Mouse (Mus musculus) CH12.LX (cell line): ENCODE measurements around the gene Ldb2. TPM values are rescaled to one million over a fixed set of nuclear protein-coding genes. Genes with fewer than 3 reads are reported as not detected.

ENCODE experiments used
- DNase-seq: peaks from one replicate; pipeline ENCODE4 v3.0.0-alpha.2; 2013; ENCODE audit errors: extremely low read depth
- H3K27ac ChIP-seq: 2 replicates; pipeline ENCODE4 v1.5.1; 2012; ENCODE audit warnings: low read depth, mild to moderate bottlenecking, control low read depth, moderate library complexity; ENCODE audit not compliant: insufficient read depth
- H3K27me3 ChIP-seq: replicated peaks from 2 replicates; pipeline ENCODE3; 2012; ENCODE audit warnings: inconsistent platforms
- H3K36me3 ChIP-seq, 2 experiments: replicated peaks in 1 of 2; 2 replicates each; pipeline versions ENCODE3 to v1.6.1; 2012; ENCODE audit warnings: inconsistent platforms in 1 of 2, low read length in 1 of 2, mild to moderate bottlenecking in 1 of 2, mixed read lengths in 1 of 2, moderate library complexity in 1 of 2; ENCODE audit not compliant: control insufficient read depth in 1 of 2, insufficient read depth in 1 of 2
- H3K4me1 ChIP-seq, 2 experiments: 2 replicates each; pipeline ENCODE4 v1.6.1; 2012; ENCODE audit warnings: inconsistent platforms in 1 of 2, moderate library complexity in 1 of 2; ENCODE audit not compliant: insufficient read depth in 2 of 2, control insufficient read depth in 1 of 2
- H3K4me2 ChIP-seq: 2 replicates; pipeline ENCODE4 v1.6.1; 2012; ENCODE audit warnings: low read depth, mild to moderate bottlenecking, control low read depth; ENCODE audit not compliant: poor library complexity, insufficient read depth, severe bottlenecking
- H3K4me3 ChIP-seq, 3 experiments: fragments of 150-350 bp in 1 of 3; sonication (generic) in 1 of 3; replicated peaks in 1 of 3; 2 replicates each; pipeline versions ENCODE3 to v1.5.1; 2011 to 2012; ENCODE audit warnings: low read depth in 2 of 3, low read length in 2 of 3, mild to moderate bottlenecking in 2 of 3, moderate library complexity in 2 of 3, control low read depth in 1 of 3, improper control_type of control experiment in 1 of 3, inconsistent platforms in 1 of 3, mixed read lengths in 1 of 3; ENCODE audit not compliant: poor library complexity in 1 of 3
- H3K79me2 ChIP-seq: replicated peaks from 2 replicates; pipeline ENCODE4 v1.6.1; 2012; ENCODE audit warnings: mild to moderate bottlenecking, moderate library complexity; ENCODE audit not compliant: control insufficient read depth, poor library complexity, insufficient read depth, severe bottlenecking; ENCODE audit errors: extremely low read depth
- H3K9ac ChIP-seq: 2 replicates; pipeline ENCODE4 v1.6.1; 2012; ENCODE audit warnings: low read depth, mild to moderate bottlenecking, control low read depth, moderate library complexity; ENCODE audit not compliant: insufficient read depth
- H3K9me3 ChIP-seq: replicated peaks from 2 replicates; pipeline ENCODE3; 2012; ENCODE audit warnings: low read length, inconsistent platforms, mixed read lengths
- CHD1 ChIP-seq: IDR thresholded peaks from 2 replicates; pipeline ENCODE4 v1.6.1; 2012; ENCODE audit warnings: low read depth, low read length, improper control_type of control experiment, inconsistent platforms
- CHD2 ChIP-seq: IDR thresholded peaks from 2 replicates; pipeline ENCODE4 v1.6.1; 2011; ENCODE audit warnings: low read length, improper control_type of control experiment
- CTCF ChIP-seq, 2 experiments: IDR thresholded peaks in 1 of 2; conservative IDR thresholded peaks in 1 of 2; 2 replicates each; pipeline ENCODE4 v1.5.1; 2011 to 2012; ENCODE audit warnings: low read depth in 2 of 2, low read length in 2 of 2, improper control_type of control experiment in 1 of 2, inconsistent platforms in 1 of 2, mild to moderate bottlenecking in 1 of 2, moderate library complexity in 1 of 2
- E2F4 ChIP-seq: IDR thresholded peaks from 2 replicates; pipeline ENCODE4 v1.6.1; 2011; ENCODE audit warnings: low read depth, low read length, improper control_type of control experiment; ENCODE audit not compliant: insufficient replicate concordance
- EP300 ChIP-seq: IDR thresholded peaks from 2 replicates; pipeline ENCODE4 v1.6.1; 2011; ENCODE audit warnings: low read length, improper control_type of control experiment
- HCFC1 ChIP-seq: IDR thresholded peaks from 2 replicates; pipeline ENCODE4 v1.6.1; 2012; ENCODE audit warnings: low read depth, mild to moderate bottlenecking, inconsistent platforms, low read length, improper control_type of control experiment
- IRF4 ChIP-seq: IDR thresholded peaks from 2 replicates; pipeline ENCODE4 v1.6.1; 2014; ENCODE audit warnings: low read depth, mild to moderate bottlenecking, inconsistent platforms, low read length, improper control_type of control experiment
- JUN ChIP-seq: IDR thresholded peaks from 2 replicates; pipeline ENCODE4 v1.6.1; 2011; ENCODE audit warnings: low read depth, mild to moderate bottlenecking, low read length, improper control_type of control experiment, moderate library complexity; ENCODE audit not compliant: insufficient read depth
- JUND ChIP-seq: conservative IDR thresholded peaks from 2 replicates; pipeline ENCODE4 v1.6.1; 2011; ENCODE audit warnings: low read depth, low read length, improper control_type of control experiment
- KAT2A ChIP-seq: IDR thresholded peaks from 2 replicates; pipeline ENCODE4 v1.6.1; 2012; ENCODE audit warnings: low read length, improper control_type of control experiment, inconsistent platforms; ENCODE audit not compliant: insufficient replicate concordance
- MEF2A ChIP-seq: IDR thresholded peaks from 2 replicates; pipeline ENCODE4 v1.6.1; 2014; ENCODE audit warnings: low read depth, mild to moderate bottlenecking, inconsistent platforms, low read length, improper control_type of control experiment, borderline replicate concordance
- MXI1 ChIP-seq: IDR thresholded peaks from 2 replicates; pipeline ENCODE4 v1.6.1; 2011; ENCODE audit warnings: mild to moderate bottlenecking, low read depth, low read length, improper control_type of control experiment
- PAX5 ChIP-seq: IDR thresholded peaks from 2 replicates; pipeline ENCODE4 v1.6.1; 2012; ENCODE audit warnings: low read length, inconsistent platforms, mixed read lengths
- POLR2AphosphoS2 ChIP-seq: IDR thresholded peaks from 2 replicates; pipeline ENCODE4 v1.6.1; 2011; ENCODE audit warnings: low read depth, low read length, improper control_type of control experiment
- SIN3A ChIP-seq: IDR thresholded peaks from 2 replicates; pipeline ENCODE4 v1.6.1; 2012; ENCODE audit warnings: low read length, improper control_type of control experiment, inconsistent platforms
- SMC3 ChIP-seq: IDR thresholded peaks from 2 replicates; pipeline ENCODE4 v1.6.1; 2011; ENCODE audit warnings: low read depth, low read length, improper control_type of control experiment
- TBP ChIP-seq: conservative IDR thresholded peaks from 2 replicates; pipeline ENCODE4 v1.6.1; 2011; ENCODE audit warnings: low read depth, low read length, improper control_type of control experiment
- TCF12 ChIP-seq: IDR thresholded peaks from 2 replicates; pipeline ENCODE4 v1.6.1; 2014; ENCODE audit warnings: low read depth, mild to moderate bottlenecking, inconsistent platforms, low read length, improper control_type of control experiment
- USF1 ChIP-seq: IDR thresholded peaks from 2 replicates; pipeline ENCODE4 v1.6.1; 2014; ENCODE audit warnings: low read depth, mild to moderate bottlenecking, inconsistent platforms, low read length, improper control_type of control experiment
- USF2 ChIP-seq: conservative IDR thresholded peaks from 2 replicates; pipeline ENCODE4 v1.6.1; 2011; ENCODE audit warnings: low read depth, low read length, improper control_type of control experiment
- ZMIZ1 ChIP-seq: IDR thresholded peaks from 2 replicates; pipeline ENCODE4 v1.6.1; 2012; ENCODE audit warnings: low read depth, mild to moderate bottlenecking, inconsistent platforms, low read length, improper control_type of control experiment
- dilution Hi-C: fragments of 300-500 bp; cut with MboI; formaldehyde crosslinking; loops from 2 replicates; pipeline ENCODE4 v1.14.3; 2020; ENCODE audit warnings: low sequenced_read_pairs; ENCODE audit not compliant: extremely low pct_unique_long_range_greater_than_20kb, extremely low pct_ligation_motif_present
- in situ Hi-C: fragments of 300-500 bp; cut with MboI; formaldehyde crosslinking; loops from 3 replicates; pipeline ENCODE4 v1.14.3; 2019; ENCODE audit warnings: low sequenced_read_pairs, low pct_ligation_motif_present, low pct_unique_long_range_greater_than_20kb, mixed read lengths
- polyA plus RNA-seq: library from polyadenylated mRNA; unstranded; fragments of >175 nt; gene quantifications from 2 replicates; pipeline ENCODE4 v1.2.1, GENCODE M21; 2012; ENCODE audit warnings: low read depth; ENCODE audit not compliant: insufficient read length
- total RNA-seq, 2 experiments: library from RNA; depleted of rRNA; stranded (reverse); fragments of 300-350 nt in 1 of 2; fragments of >200 nt in 1 of 2; gene quantifications; 2 replicates each; pipeline ENCODE4 v1.2.3; 2012 to 2014

The Ldb2 gene
- total and polyA plus RNA-seq, 3 experiments: not detected

- H3K9me3 ChIP-seq: no peaks in the 10 kb centered on the region
- no peaks in the 10 kb centered on the region for H3K27me3 ChIP-seq
- no peak for DNase-seq
- no peaks in the 10 kb centered on the region for H3K36me3 ChIP-seq
- in situ Hi-C loops (no loop called here), dilution Hi-C loops (no loop called here)
- H3K4me2 ChIP-seq: no peak overlapping the region
- no peak overlapping the region for H3K27ac ChIP-seq
- no peaks in the 10 kb centered on the region for H3K79me2 ChIP-seq
- H3K4me1 ChIP-seq: no peaks in the 10 kb centered on the region
- no peak overlapping the region for H3K4me3 ChIP-seq
- TF ChIP-seq USF1: no peak
- TF ChIP-seq MEF2A: no peak
- TF ChIP-seq SMC3: no peak
- no peak for TF ChIP-seq SIN3A
- no peak for TF ChIP-seq MXI1
- no peak for TF ChIP-seq USF2
- no peak for TF ChIP-seq KAT2A
- no peak for TF ChIP-seq CHD1
- TF ChIP-seq JUND: no peak
- TF ChIP-seq TBP: no peak
- TF ChIP-seq CTCF (conservative IDR thresholded peaks at IDR 0.05 in 1 of 2, IDR thresholded peaks at IDR 0.05 in 1 of 2; ENCODE audit: low read depth in 2 of 2, low read length in 2 of 2): no peak
- no peak for TF ChIP-seq CHD2
- no peak overlapping the region for H3K9ac ChIP-seq
Measured at GRCm38 (mm10) chr5:44681054-44681638, 118.3 kb downstream of the Ldb2 start.

- in situ Hi-C loops: no loop called here
- no peaks in the 10 kb centered on the region for H3K79me2 ChIP-seq
- no peak for TF ChIP-seq E2F4
- TF ChIP-seq EP300: no peak
- no peak for TF ChIP-seq MEF2A
- TF ChIP-seq SMC3: no peak
- TF ChIP-seq PAX5: no peak
- no peak for TF ChIP-seq USF2
- TF ChIP-seq ZMIZ1: no peak
- TF ChIP-seq IRF4: no peak
- no peak for TF ChIP-seq JUN
- TF ChIP-seq JUND: no peak
- TF ChIP-seq CHD1: no peak
- no peak for TF ChIP-seq TCF12
- TF ChIP-seq SIN3A: no peak
- no peak for TF ChIP-seq POLR2AphosphoS2
- no peak for TF ChIP-seq HCFC1
- TF ChIP-seq KAT2A: no peak
- TF ChIP-seq, all 38 proteins: peak for 0
- Histone ChIP-seq H3K4me3 (no peak overlapping the region), H3K4me1 (no peaks in the 10 kb centered on the region), H3K9me3 (no peaks in the 10 kb centered on the region), H3K4me2 (no peak overlapping the region), H3K9ac (no peak overlapping the region), H3K27ac (no peak overlapping the region), H3K27me3 (no peaks in the 10 kb centered on the region), H3K36me3 (no peaks in the 10 kb centered on the region)
- dilution Hi-C loops: no loop called here
- no peak for DNase-seq
Measured at GRCm38 (mm10) chr5:44677814-44678213, 121.7 kb downstream of the Ldb2 start.
